Mouse (Mus musculus): ENCODE measurements around the gene Mbnl2. TPM values are rescaled to one million over a fixed set of nuclear protein-coding genes. Genes with fewer than 3 reads are reported as not detected.

The Mbnl2 gene
- polyA plus RNA-seq, 1 experiment from 2014 or later, result 39.8 TPM

- Histone ChIP-seq H3K4me2 (replicated peaks) (no peak overlapping the region), H3K36me3 (no peaks in the 10 kb centered on the region), H3K4me3 (no peak overlapping the region), H3K9ac (replicated peaks) (no peak overlapping the region), H3K4me1 (peaks cover 5% of the 10 kb centered on the region), H3K27me3 (no peaks in the 10 kb centered on the region), H3K9me3 (no peaks in the 10 kb centered on the region), H3K27ac (replicated peaks) (no peak overlapping the region)
- 92% methylated on average over 8 of the region's 8 CpGs for WGBS
- ATAC-seq (ENCODE audit: low FRiP score, low read depth), result no peak
Observed at GRCm38 (mm10) chr14:120322041-120322440, 46.6 kb downstream of the Mbnl2 start.

GRCm38 (mm10) chr14:120323111-120323510 is 47.6 kb downstream of the Mbnl2 start:
- peaks cover 5% of the 10 kb centered on the region for H3K4me1 ChIP-seq
- H3K4me2 ChIP-seq (replicated peaks), result no peak overlapping the region
- WGBS, result 92% methylated on average over 1 of the region's 1 CpGs
- H3K27me3 ChIP-seq, result no peaks in the 10 kb centered on the region
- H3K36me3 ChIP-seq, result no peaks in the 10 kb centered on the region
- H3K4me3 ChIP-seq, result no peak overlapping the region
- no peaks in the 10 kb centered on the region for H3K9me3 ChIP-seq
- H3K9ac ChIP-seq (replicated peaks), result no peak overlapping the region
- no peak for ATAC-seq (ENCODE audit: low FRiP score, low read depth)
- H3K27ac ChIP-seq (replicated peaks), result no peak overlapping the region

GRCm38 (mm10) chr14:120324061-120324791 is 48.8 kb downstream of the Mbnl2 start:
- WGBS, result 89% methylated on average over 8 of the region's 8 CpGs

GRCm38 (mm10) chr14:120324883-120325480 is 49.5 kb downstream of the Mbnl2 start:
- Histone ChIP-seq H3K4me2 (replicated peaks) (no peak overlapping the region), H3K9me3 (no peaks in the 10 kb centered on the region), H3K4me3 (no peak overlapping the region), H3K4me1 (no peaks in the 10 kb centered on the region), H3K9ac (replicated peaks) (no peak overlapping the region), H3K27me3 (no peaks in the 10 kb centered on the region), H3K36me3 (no peaks in the 10 kb centered on the region), H3K27ac (replicated peaks) (no peak overlapping the region)
- 92% methylated on average over 19 of the region's 19 CpGs for WGBS
- no peak for ATAC-seq (ENCODE audit: low FRiP score, low read depth)

More at GRCm38 (mm10) chr14:120324061-120324791, 48.8 kb downstream of the Mbnl2 start:
- H3K9me3 ChIP-seq, result no peaks in the 10 kb centered on the region
- no peak overlapping the region for H3K9ac ChIP-seq (replicated peaks)
- H3K4me2 ChIP-seq (replicated peaks), result no peak overlapping the region
- no peak for ATAC-seq (ENCODE audit: low FRiP score, low read depth)
- no peaks in the 10 kb centered on the region for H3K36me3 ChIP-seq
- no peak overlapping the region for H3K27ac ChIP-seq (replicated peaks)
- H3K27me3 ChIP-seq, result no peaks in the 10 kb centered on the region
- H3K4me1 ChIP-seq, result no peaks in the 10 kb centered on the region
- H3K4me3 ChIP-seq, result no peak overlapping the region

- Histone ChIP-seq H3K4me3 (no peak overlapping the region), H3K4me1 (0 out of 2 replicates have a peak, but pooled peaks cover 2% of the 10 kb centered on the region), H3K27ac (replicated peaks) (no peak overlapping the region), H3K9ac (replicated peaks) (no peak overlapping the region), H3K36me3 (no peaks in the 10 kb centered on the region), H3K9me3 (no peaks in the 10 kb centered on the region), H3K27me3 (no peaks in the 10 kb centered on the region), H3K4me2 (replicated peaks) (no peak overlapping the region)
- 90% methylated on average over 5 of the region's 5 CpGs for WGBS
- no peak for ATAC-seq (ENCODE audit: low FRiP score, low read depth)
Observed at GRCm38 (mm10) chr14:120325673-120326072, 50.2 kb downstream of the Mbnl2 start.

- Histone ChIP-seq H3K27me3 (no peaks in the 10 kb centered on the region), H3K4me1 (0 out of 2 replicates have a peak, but pooled peaks cover 7% of the 10 kb centered on the region), H3K27ac (replicated peaks) (no peak overlapping the region), H3K4me3 (no peak overlapping the region), H3K36me3 (no peaks in the 10 kb centered on the region), H3K4me2 (replicated peaks) (no peak overlapping the region), H3K9me3 (no peaks in the 10 kb centered on the region), H3K9ac (replicated peaks) (no peak overlapping the region)
- 69% methylated on average over 12 of the region's 12 CpGs for WGBS
- no peak for ATAC-seq (ENCODE audit: low FRiP score, low read depth)
Observed at GRCm38 (mm10) chr14:120330454-120330853, 55.0 kb downstream of the Mbnl2 start.

- WGBS, result 90% methylated on average over 13 of the region's 13 CpGs
- Histone ChIP-seq H3K4me3 (no peak overlapping the region), H3K4me1 (0 out of 2 replicates have a peak, but pooled peaks cover 7% of the 10 kb centered on the region), H3K36me3 (no peaks in the 10 kb centered on the region), H3K9ac (replicated peaks) (no peak overlapping the region), H3K27me3 (no peaks in the 10 kb centered on the region), H3K4me2 (replicated peaks) (no peak overlapping the region), H3K27ac (replicated peaks) (no peak overlapping the region), H3K9me3 (no peaks in the 10 kb centered on the region)
- no peak for ATAC-seq (ENCODE audit: low FRiP score, low read depth)
Observed at GRCm38 (mm10) chr14:120330881-120331514, 55.5 kb downstream of the Mbnl2 start.

GRCm38 (mm10) chr14:120333465-120334243 is 58.2 kb downstream of the Mbnl2 start:
- Histone ChIP-seq H3K9me3 (no peaks in the 10 kb centered on the region), H3K4me1 (peaks cover 29% of the 10 kb centered on the region), H3K4me2 (replicated peaks) (no peak overlapping the region), H3K9ac (replicated peaks) (no peak overlapping the region), H3K27me3 (no peaks in the 10 kb centered on the region), H3K4me3 (no peak overlapping the region), H3K36me3 (no peaks in the 10 kb centered on the region), H3K27ac (replicated peaks) (no peak overlapping the region)
- no peak for ATAC-seq (ENCODE audit: low FRiP score, low read depth)
- WGBS, result 91% methylated on average over 15 of the region's 15 CpGs

- peaks cover 29% of the 10 kb centered on the region for H3K4me1 ChIP-seq
- 83% methylated on average over 9 of the region's 9 CpGs for WGBS
- H3K4me2 ChIP-seq (replicated peaks), result no peak overlapping the region
- H3K9ac ChIP-seq (replicated peaks), result no peak overlapping the region
- no peaks in the 10 kb centered on the region for H3K9me3 ChIP-seq
- no peak overlapping the region for H3K27ac ChIP-seq (replicated peaks)
- ATAC-seq (ENCODE audit: low FRiP score, low read depth), result no peak
- H3K4me3 ChIP-seq, result no peak overlapping the region
- H3K36me3 ChIP-seq, result no peaks in the 10 kb centered on the region
- H3K27me3 ChIP-seq, result no peaks in the 10 kb centered on the region
Observed at GRCm38 (mm10) chr14:120335366-120335765, 59.9 kb downstream of the Mbnl2 start.

- no peak overlapping the region for H3K9ac ChIP-seq (replicated peaks)
- no peaks in the 10 kb centered on the region for H3K9me3 ChIP-seq
- no peak overlapping the region for H3K27ac ChIP-seq (replicated peaks)
- H3K4me3 ChIP-seq, result no peak overlapping the region
- 66% methylated on average over 6 of the region's 6 CpGs for WGBS
- ATAC-seq (ENCODE audit: low FRiP score, low read depth), result no peak
- no peak overlapping the region for H3K4me2 ChIP-seq (replicated peaks)
- H3K27me3 ChIP-seq, result no peaks in the 10 kb centered on the region
- H3K36me3 ChIP-seq, result no peaks in the 10 kb centered on the region
- H3K4me1 ChIP-seq, result peaks cover 26% of the 10 kb centered on the region
Observed at GRCm38 (mm10) chr14:120335871-120336270, 60.4 kb downstream of the Mbnl2 start.

GRCm38 (mm10) chr14:120336380-120336779 is 60.9 kb downstream of the Mbnl2 start:
- H3K4me2 ChIP-seq (replicated peaks), result no peak overlapping the region
- WGBS, result 42% methylated on average over 7 of the region's 7 CpGs
- H3K9ac ChIP-seq (replicated peaks), result no peak overlapping the region
- H3K4me1 ChIP-seq, result peaks cover 26% of the 10 kb centered on the region
- no peaks in the 10 kb centered on the region for H3K9me3 ChIP-seq
- H3K27me3 ChIP-seq, result no peaks in the 10 kb centered on the region
- no peak overlapping the region for H3K4me3 ChIP-seq
- no peak for ATAC-seq (ENCODE audit: low FRiP score, low read depth)
- no peaks in the 10 kb centered on the region for H3K36me3 ChIP-seq
- H3K27ac ChIP-seq (replicated peaks), result 0 out of 2 replicates have a peak overlapping the region, but pooled peaks have one; percentile 6

Data from midbrain, embryonic 12.5 days (tissue).